Mouse (Mus musculus): Measurements from ENCODE around the gene Rab8b. TPM values are rescaled to one million over a fixed set of nuclear protein-coding genes. Genes with fewer than 3 reads are reported as not detected.

Gene Rab8b
- polyA plus RNA-seq, 1 experiment, result 2.7 TPM

DNA sequence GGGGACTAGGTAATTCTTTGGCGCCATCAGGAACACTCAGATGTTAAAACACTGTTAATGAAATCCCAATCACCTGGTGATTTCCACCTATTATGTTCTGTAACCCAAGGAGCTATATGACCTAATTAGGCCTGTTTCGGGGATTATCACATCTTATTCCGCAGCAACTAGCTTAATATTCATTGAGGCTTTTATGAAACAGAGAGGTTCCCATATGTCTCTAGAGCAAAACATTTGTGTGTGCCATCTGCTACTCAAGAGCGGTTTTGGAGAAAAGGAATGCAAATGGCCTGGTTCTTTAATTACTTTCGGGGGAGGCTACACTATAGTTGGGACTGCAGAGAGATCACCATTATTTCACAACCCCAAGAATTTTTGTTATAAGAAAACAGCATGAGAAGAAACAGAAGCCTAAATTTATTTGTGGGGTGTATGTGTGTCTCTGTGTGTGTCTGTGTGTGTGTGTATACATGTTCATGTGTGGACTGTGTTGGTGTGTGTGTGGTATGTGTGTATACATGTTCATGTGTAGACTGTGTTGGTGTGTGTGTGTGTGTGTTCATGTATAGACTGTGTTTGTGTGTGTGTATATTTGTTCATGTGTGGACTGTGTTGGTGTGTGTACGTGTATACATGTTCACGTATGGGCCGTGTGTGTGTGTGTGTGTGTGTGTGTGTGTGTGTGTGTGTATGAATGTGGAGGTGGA is 8.4 kb upstream of the Rab8b start:
- 95% methylated on average over 8 of the region's 8 CpGs for WGBS
- no peaks in the 10 kb centered on the region for H3K4me1 ChIP-seq (ENCODE audit: control insufficient read depth, insufficient read depth, insufficient read length, low read length)
- TF ChIP-seq CTCF (IDR thresholded peaks at IDR 0.05; ENCODE audit: extremely low read depth, insufficient read length, insufficient replicate concordance, low read depth, low read length) (no peak), POLR2A (IDR thresholded peaks at IDR 0.05; ENCODE audit: low read depth, low read length) (no peak)
- H3K4me3 ChIP-seq (ENCODE audit: low read depth, low read length), result no peak overlapping the region
- no peaks in the 10 kb centered on the region for H3K36me3 ChIP-seq (ENCODE audit: control insufficient read depth, insufficient read depth, low read length)
- H3K27ac ChIP-seq (ENCODE audit: insufficient read depth, low read depth, low read length), result no peak overlapping the region
- no peaks in the 10 kb centered on the region for H3K27me3 ChIP-seq (ENCODE audit: control insufficient read depth, insufficient read depth, low read length)

DNA sequence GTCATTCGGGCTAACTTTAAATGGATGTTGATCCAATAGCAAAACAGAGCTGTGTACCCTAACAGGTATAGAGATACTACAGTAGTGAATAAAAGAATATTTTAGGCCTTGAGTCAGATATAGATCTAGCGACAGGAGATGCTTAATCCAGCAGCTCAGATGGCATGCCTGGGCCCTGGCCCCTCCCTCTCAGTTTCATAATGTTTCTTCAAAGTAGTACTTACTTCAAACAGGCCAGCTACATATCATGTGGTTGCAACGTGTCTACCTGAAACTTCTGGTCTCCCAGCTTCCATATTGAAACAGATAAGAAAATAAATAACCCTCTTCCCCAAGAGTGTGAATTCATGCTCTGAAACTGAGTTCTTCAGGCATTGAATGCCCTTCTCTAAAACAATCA is 6.4 kb upstream of the Rab8b start:
- Histone ChIP-seq H3K36me3 (ENCODE audit: control insufficient read depth, insufficient read depth, low read length) (no peaks in the 10 kb centered on the region), H3K4me1 (ENCODE audit: control insufficient read depth, insufficient read depth, insufficient read length, low read length) (no peaks in the 10 kb centered on the region), H3K4me3 (ENCODE audit: low read depth, low read length) (no peak overlapping the region), H3K27ac (ENCODE audit: insufficient read depth, low read depth, low read length) (no peak overlapping the region), H3K27me3 (ENCODE audit: control insufficient read depth, insufficient read depth, low read length) (no peaks in the 10 kb centered on the region)
- 65% methylated on average over 3 of the region's 3 CpGs for WGBS
- TF ChIP-seq CTCF (IDR thresholded peaks at IDR 0.05; ENCODE audit: extremely low read depth, insufficient read length, insufficient replicate concordance, low read depth, low read length) (no peak), POLR2A (IDR thresholded peaks at IDR 0.05; ENCODE audit: low read depth, low read length) (no peak)

- TF ChIP-seq CTCF (IDR thresholded peaks at IDR 0.05; ENCODE audit: extremely low read depth, insufficient read length, insufficient replicate concordance, low read depth, low read length) (no peak), POLR2A (IDR thresholded peaks at IDR 0.05; ENCODE audit: low read depth, low read length) (no peak)
- WGBS, result 98% methylated on average over 1 of the region's 1 CpGs
- no peaks in the 10 kb centered on the region for H3K27me3 ChIP-seq (ENCODE audit: control insufficient read depth, insufficient read depth, low read length)
Measured at GRCm38 (mm10) chr9:66922076-66922475, 2.6 kb upstream of the Rab8b start.

DNA sequence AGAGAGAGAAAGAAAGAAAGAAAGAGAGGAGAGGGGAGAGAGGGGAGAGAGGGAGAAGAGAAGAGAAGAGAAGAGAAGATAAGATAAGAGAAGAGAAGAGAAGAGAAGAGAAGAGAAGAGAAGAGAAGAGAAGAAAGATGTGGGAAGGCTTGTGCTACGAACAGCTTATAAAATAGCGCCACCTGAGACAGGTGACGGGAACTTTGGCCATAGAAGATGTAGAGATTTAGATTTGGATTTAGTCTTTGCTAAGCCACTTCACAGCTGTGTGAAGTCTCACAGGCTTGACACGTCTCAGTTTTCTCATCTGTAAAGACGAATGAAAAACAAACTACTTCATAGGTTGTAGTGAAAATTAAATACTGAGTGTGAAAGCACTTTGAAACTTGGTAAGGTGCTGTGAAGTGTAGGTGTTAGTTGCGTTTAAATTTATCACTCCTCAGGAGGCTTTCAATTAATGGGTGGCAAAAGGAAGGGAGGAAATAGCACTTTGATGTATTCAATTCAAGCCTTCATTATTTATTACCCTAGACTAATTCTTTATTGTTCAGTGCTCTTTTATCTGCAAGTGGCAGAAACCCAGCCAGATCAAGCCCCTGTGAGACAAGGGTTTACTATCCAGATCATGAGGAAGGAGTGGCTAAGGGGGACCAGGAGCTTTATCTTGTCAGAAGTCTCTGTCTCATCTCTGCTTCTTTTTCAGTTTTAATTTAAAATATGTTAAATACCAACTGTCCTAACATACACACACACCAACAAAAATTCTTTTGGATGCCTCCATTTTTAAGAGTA is 1.2 kb upstream of the Rab8b start:
- whole genome bisulfite sequencing, result 17% methylated on average over 6 of the region's 6 CpGs
- peaks cover 12% of the 10 kb centered on the region; the same call in 1 of the 2 replicates for H3K4me1 ChIP-seq (ENCODE audit: control insufficient read depth, insufficient read depth, insufficient read length, low read length)
- H3K27ac ChIP-seq (ENCODE audit: insufficient read depth, low read depth, low read length), result no peak overlapping the region
- TF ChIP-seq CTCF (IDR thresholded peaks at IDR 0.05; ENCODE audit: extremely low read depth, insufficient read length, insufficient replicate concordance, low read depth, low read length), result no peak
- TF ChIP-seq POLR2A (IDR thresholded peaks at IDR 0.05; ENCODE audit: low read depth, low read length), result no peak
- no peak overlapping the region for H3K4me3 ChIP-seq (ENCODE audit: low read depth, low read length)
- H3K36me3 ChIP-seq (ENCODE audit: control insufficient read depth, insufficient read depth, low read length), result no peaks in the 10 kb centered on the region
- H3K27me3 ChIP-seq (ENCODE audit: control insufficient read depth, insufficient read depth, low read length), result no peaks in the 10 kb centered on the region

More at GRCm38 (mm10) chr9:66922076-66922475, 2.6 kb upstream of the Rab8b start:
- H3K4me3 ChIP-seq (ENCODE audit: low read depth, low read length), result no peak overlapping the region
- H3K36me3 ChIP-seq (ENCODE audit: control insufficient read depth, insufficient read depth, low read length), result no peaks in the 10 kb centered on the region
- no peak overlapping the region for H3K27ac ChIP-seq (ENCODE audit: insufficient read depth, low read depth, low read length)
- peaks cover 3% of the 10 kb centered on the region; the same call in 1 of the 2 replicates for H3K4me1 ChIP-seq (ENCODE audit: control insufficient read depth, insufficient read depth, insufficient read length, low read length)

DNA sequence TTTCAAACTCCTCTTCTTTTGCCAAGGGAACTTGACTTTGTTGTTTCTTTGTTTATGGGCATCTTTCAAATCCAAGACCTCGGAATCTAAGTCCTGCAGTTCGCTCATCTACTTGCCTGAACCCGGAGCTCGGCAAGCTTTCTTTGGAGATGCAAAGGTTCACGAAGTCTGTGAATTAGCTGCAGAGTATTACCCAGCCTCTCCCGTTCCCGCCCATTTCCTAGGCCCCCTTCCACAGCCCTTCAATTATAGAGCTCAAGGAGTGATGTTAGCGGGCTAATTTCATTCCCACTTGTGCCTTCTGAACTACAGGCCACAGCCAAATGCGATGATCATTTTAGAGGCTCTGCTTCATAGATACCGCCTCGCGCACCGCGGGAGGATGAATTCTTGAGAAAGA is 494 bp upstream of the Rab8b start:
- peak overlapping the region; percentile 53 for H3K4me3 ChIP-seq (ENCODE audit: low read depth, low read length)
- H3K27ac ChIP-seq (ENCODE audit: insufficient read depth, low read depth, low read length), result no peak overlapping the region
- H3K36me3 ChIP-seq (ENCODE audit: control insufficient read depth, insufficient read depth, low read length), result no peaks in the 10 kb centered on the region
- no peak for TF ChIP-seq CTCF (IDR thresholded peaks at IDR 0.05; ENCODE audit: extremely low read depth, insufficient read length, insufficient replicate concordance, low read depth, low read length)
- TF ChIP-seq POLR2A (IDR thresholded peaks at IDR 0.05; ENCODE audit: low read depth, low read length), result no peak
- WGBS, result under 1% methylated on average over 14 of the region's 14 CpGs
- H3K4me1 ChIP-seq (ENCODE audit: control insufficient read depth, insufficient read depth, insufficient read length, low read length), result peaks cover 17% of the 10 kb centered on the region; the same call in 1 of the 2 replicates
- no peaks in the 10 kb centered on the region for H3K27me3 ChIP-seq (ENCODE audit: control insufficient read depth, insufficient read depth, low read length)

DNA sequence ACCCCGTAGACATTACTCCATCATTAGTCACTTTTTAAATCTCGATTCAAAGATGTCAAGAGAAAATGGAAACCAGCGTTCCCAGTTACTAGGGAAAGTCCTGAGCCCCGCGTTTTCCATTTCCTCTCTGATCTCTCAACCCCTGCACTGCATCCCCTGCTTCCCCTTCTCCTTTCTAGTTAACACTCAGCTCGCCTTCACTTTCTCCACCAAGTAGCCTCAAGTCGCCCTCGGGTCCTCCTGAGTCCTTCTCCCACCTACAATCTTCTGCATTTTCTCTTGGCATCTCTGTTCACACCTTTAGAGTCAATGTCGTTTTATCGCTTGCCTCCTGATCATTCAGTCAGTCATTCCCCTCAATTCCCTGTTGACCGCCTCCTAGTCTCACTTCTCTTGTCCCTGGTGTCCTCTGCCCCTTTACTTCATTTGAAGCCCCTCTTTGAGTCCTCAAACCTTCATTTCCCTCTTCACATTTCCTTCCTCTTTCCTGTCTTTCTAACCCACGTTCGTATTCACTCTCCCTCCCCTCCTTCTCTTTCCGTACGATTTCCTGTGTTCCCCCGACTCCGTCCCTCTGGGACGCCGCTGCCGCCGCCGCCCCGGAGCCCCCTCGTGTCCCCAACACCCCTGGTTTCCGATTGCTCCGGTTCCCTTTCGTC is 686 bp downstream of the Rab8b start:
- Histone ChIP-seq H3K36me3 (ENCODE audit: control insufficient read depth, insufficient read depth, low read length) (no peaks in the 10 kb centered on the region), H3K27ac (ENCODE audit: insufficient read depth, low read depth, low read length) (peak overlapping the region; percentile 62), H3K27me3 (ENCODE audit: control insufficient read depth, insufficient read depth, low read length) (no peaks in the 10 kb centered on the region), H3K4me1 (ENCODE audit: control insufficient read depth, insufficient read depth, insufficient read length, low read length) (peaks cover 19% of the 10 kb centered on the region; the same call in 1 of the 2 replicates), H3K4me3 (ENCODE audit: low read depth, low read length) (peak overlapping the region; percentile 87)
- TF ChIP-seq POLR2A (IDR thresholded peaks at IDR 0.05; ENCODE audit: low read depth, low read length) (no peak), CTCF (IDR thresholded peaks at IDR 0.05; ENCODE audit: extremely low read depth, insufficient read length, insufficient replicate concordance, low read depth, low read length) (no peak)
- 5% methylated on average over 27 of the region's 27 CpGs for WGBS

- no peak overlapping the region for H3K4me3 ChIP-seq (ENCODE audit: low read depth, low read length)
- no peaks in the 10 kb centered on the region for H3K36me3 ChIP-seq (ENCODE audit: control insufficient read depth, insufficient read depth, low read length)
- WGBS, result 71% methylated on average over 1 of the region's 1 CpGs
- TF ChIP-seq POLR2A (IDR thresholded peaks at IDR 0.05; ENCODE audit: low read depth, low read length), result no peak
- TF ChIP-seq CTCF (IDR thresholded peaks at IDR 0.05; ENCODE audit: extremely low read depth, insufficient read length, insufficient replicate concordance, low read depth, low read length), result no peak
- H3K27ac ChIP-seq (ENCODE audit: insufficient read depth, low read depth, low read length), result no peak overlapping the region
- no peaks in the 10 kb centered on the region for H3K27me3 ChIP-seq (ENCODE audit: control insufficient read depth, insufficient read depth, low read length)
- peaks cover 21% of the 10 kb centered on the region; the same call in 1 of the 2 replicates for H3K4me1 ChIP-seq (ENCODE audit: control insufficient read depth, insufficient read depth, insufficient read length, low read length)
Measured at GRCm38 (mm10) chr9:66917892-66918255, 1.6 kb downstream of the Rab8b start.
